Mouse (Mus musculus): ENCODE results near the gene D230025D16Rik. TPM values are rescaled to one million over a fixed set of nuclear protein-coding genes. Genes with fewer than 3 reads are reported as not detected.
A peak's percentile ranks its signal among the peaks of the same experiment; 100 is the strongest.

Gene D230025D16Rik
- polyA plus RNA-seq, 1 experiment from 2014 or later: 35.7 TPM

- no peak overlapping the region for H3K4me3 ChIP-seq (replicated peaks; ENCODE audit: low read length)
- H3K4me1 ChIP-seq (replicated peaks; ENCODE audit: control insufficient read depth, insufficient read depth, low read length): peaks cover 26% of the 10 kb centered on the region
- no peak overlapping the region for H3K9ac ChIP-seq (replicated peaks; ENCODE audit: low read depth, low read length)
- ATAC-seq: no peak
- peaks cover 72% of the 10 kb centered on the region for H3K27me3 ChIP-seq (replicated peaks; ENCODE audit: control insufficient read depth, insufficient read depth, low read length)
- no peaks in the 10 kb centered on the region for H3K9me3 ChIP-seq (ENCODE audit: control insufficient read depth, low read length)
- 0 out of 2 replicates have a peak, but pooled peaks cover 3% of the 10 kb centered on the region for H3K36me3 ChIP-seq (ENCODE audit: control insufficient read depth, insufficient read depth)
- WGBS: 5% methylated on average over 10 of the region's 11 CpGs
- H3K27ac ChIP-seq (ENCODE audit: low read length): no peak overlapping the region
- H3K4me2 ChIP-seq (ENCODE audit: low read length): no peak overlapping the region; the same call in 1 of the 2 replicates
Observed at GRCm38 (mm10) chr8:105275387-105275786, 50.4 kb downstream of the D230025D16Rik start.

- Histone ChIP-seq H3K9ac (replicated peaks; ENCODE audit: low read depth, low read length) (peak within 1 kb of the TSS; percentile 59), H3K4me2 (ENCODE audit: low read length) (peak within 1 kb of the TSS; percentile 86), H3K27me3 (replicated peaks; ENCODE audit: control insufficient read depth, insufficient read depth, low read length) (peaks cover 67% of the 10 kb centered on the region), H3K36me3 (ENCODE audit: control insufficient read depth, insufficient read depth) (0 out of 2 replicates have a peak, but pooled peaks cover 3% of the 10 kb centered on the region), H3K9me3 (ENCODE audit: control insufficient read depth, low read length) (no peaks in the 10 kb centered on the region), H3K4me3 (replicated peaks; ENCODE audit: low read length) (peak within 1 kb of the TSS; percentile 46), H3K27ac (ENCODE audit: low read length) (no peak within 1 kb of the TSS), H3K4me1 (replicated peaks; ENCODE audit: control insufficient read depth, insufficient read depth, low read length) (peaks cover 22% of the 10 kb centered on the region)
- 4% methylated on average over 10 of the region's 10 CpGs for WGBS
- ATAC-seq: no peak
Observed at GRCm38 (mm10) chr8:105275840-105276239, 50.9 kb downstream of the D230025D16Rik start, which contains the start of gene Nol3. TSS of gene Nol3 (plus strand) at chr8:105276140.

- ATAC-seq: peak; percentile 56
Observed at GRCm38 (mm10) chr8:105276292-105277120, 51.6 kb downstream of the D230025D16Rik start.

GRCm38 (mm10) chr8:105278911-105279334 lies 54.0 kb downstream of the D230025D16Rik start:
- ATAC-seq: peak; percentile 61
- Histone ChIP-seq H3K27me3 (replicated peaks; ENCODE audit: control insufficient read depth, insufficient read depth, low read length) (peaks cover 41% of the 10 kb centered on the region), H3K4me2 (ENCODE audit: low read length) (peak overlapping the region; percentile 52), H3K4me3 (replicated peaks; ENCODE audit: low read length) (peak overlapping the region; percentile 15), H3K9ac (replicated peaks; ENCODE audit: low read depth, low read length) (no peak overlapping the region; the same call in 1 of the 2 replicates), H3K27ac (ENCODE audit: low read length) (no peak overlapping the region), H3K36me3 (ENCODE audit: control insufficient read depth, insufficient read depth) (peaks cover 10% of the 10 kb centered on the region; the same call in 1 of the 2 replicates), H3K4me1 (replicated peaks; ENCODE audit: control insufficient read depth, insufficient read depth, low read length) (peaks cover 21% of the 10 kb centered on the region), H3K9me3 (ENCODE audit: control insufficient read depth, low read length) (no peaks in the 10 kb centered on the region)
- WGBS: under 1% methylated on average over 24 of the region's 28 CpGs

More at GRCm38 (mm10) chr8:105276292-105277120, 51.6 kb downstream of the D230025D16Rik start:
- Histone ChIP-seq H3K27me3 (replicated peaks; ENCODE audit: control insufficient read depth, insufficient read depth, low read length) (peaks cover 61% of the 10 kb centered on the region), H3K9ac (replicated peaks; ENCODE audit: low read depth, low read length) (peak overlapping the region; percentile 59), H3K4me1 (replicated peaks; ENCODE audit: control insufficient read depth, insufficient read depth, low read length) (peaks cover 21% of the 10 kb centered on the region), H3K9me3 (ENCODE audit: control insufficient read depth, low read length) (no peaks in the 10 kb centered on the region), H3K4me3 (replicated peaks; ENCODE audit: low read length) (peak overlapping the region; percentile 46), H3K4me2 (ENCODE audit: low read length) (peak overlapping the region; percentile 86), H3K36me3 (ENCODE audit: control insufficient read depth, insufficient read depth) (0 out of 2 replicates have a peak, but pooled peaks cover 3% of the 10 kb centered on the region), H3K27ac (ENCODE audit: low read length) (no peak overlapping the region)
- WGBS: 2% methylated on average over 23 of the region's 30 CpGs

GRCm38 (mm10) chr8:105280567-105280966 lies 55.6 kb downstream of the D230025D16Rik start:
- H3K9me3 ChIP-seq (ENCODE audit: control insufficient read depth, low read length): no peaks in the 10 kb centered on the region
- H3K27ac ChIP-seq (ENCODE audit: low read length): no peak overlapping the region
- no peak overlapping the region for H3K9ac ChIP-seq (replicated peaks; ENCODE audit: low read depth, low read length)
- H3K27me3 ChIP-seq (replicated peaks; ENCODE audit: control insufficient read depth, insufficient read depth, low read length): peaks cover 28% of the 10 kb centered on the region
- no peak overlapping the region for H3K4me3 ChIP-seq (replicated peaks; ENCODE audit: low read length)
- peaks cover 23% of the 10 kb centered on the region for H3K4me1 ChIP-seq (replicated peaks; ENCODE audit: control insufficient read depth, insufficient read depth, low read length)
- ATAC-seq: no peak
- H3K36me3 ChIP-seq (ENCODE audit: control insufficient read depth, insufficient read depth): peaks cover 10% of the 10 kb centered on the region; the same call in 1 of the 2 replicates
- WGBS: 73% methylated on average over 3 of the region's 3 CpGs
- H3K4me2 ChIP-seq (ENCODE audit: low read length): no peak overlapping the region

- H3K4me1 ChIP-seq (replicated peaks; ENCODE audit: control insufficient read depth, insufficient read depth, low read length): peaks cover 26% of the 10 kb centered on the region
- no peak for ATAC-seq
- peaks cover 18% of the 10 kb centered on the region for H3K27me3 ChIP-seq (replicated peaks; ENCODE audit: control insufficient read depth, insufficient read depth, low read length)
- no peak overlapping the region for H3K4me3 ChIP-seq (replicated peaks; ENCODE audit: low read length)
- 91% methylated on average over 12 of the region's 12 CpGs for WGBS
- H3K27ac ChIP-seq (ENCODE audit: low read length): no peak overlapping the region
- no peak overlapping the region for H3K4me2 ChIP-seq (ENCODE audit: low read length)
- H3K36me3 ChIP-seq (ENCODE audit: control insufficient read depth, insufficient read depth): peaks cover 10% of the 10 kb centered on the region; the same call in 1 of the 2 replicates
- no peak overlapping the region for H3K9ac ChIP-seq (replicated peaks; ENCODE audit: low read depth, low read length)
- no peaks in the 10 kb centered on the region for H3K9me3 ChIP-seq (ENCODE audit: control insufficient read depth, low read length)
Observed at GRCm38 (mm10) chr8:105281821-105282220, 56.9 kb downstream of the D230025D16Rik start.

GRCm38 (mm10) chr8:105282239-105282638 lies 57.3 kb downstream of the D230025D16Rik start:
- 97% methylated on average over 4 of the region's 4 CpGs for WGBS
- Histone ChIP-seq H3K36me3 (ENCODE audit: control insufficient read depth, insufficient read depth) (peaks cover 10% of the 10 kb centered on the region; the same call in 1 of the 2 replicates), H3K9me3 (ENCODE audit: control insufficient read depth, low read length) (no peaks in the 10 kb centered on the region), H3K27me3 (replicated peaks; ENCODE audit: control insufficient read depth, insufficient read depth, low read length) (peaks cover 14% of the 10 kb centered on the region), H3K4me3 (replicated peaks; ENCODE audit: low read length) (no peak overlapping the region), H3K27ac (ENCODE audit: low read length) (no peak overlapping the region), H3K4me2 (ENCODE audit: low read length) (no peak overlapping the region), H3K4me1 (replicated peaks; ENCODE audit: control insufficient read depth, insufficient read depth, low read length) (peaks cover 30% of the 10 kb centered on the region), H3K9ac (replicated peaks; ENCODE audit: low read depth, low read length) (no peak overlapping the region)
- ATAC-seq: no peak

GRCm38 (mm10) chr8:105283074-105283473 lies 58.1 kb downstream of the D230025D16Rik start:
- peaks cover 10% of the 10 kb centered on the region; the same call in 1 of the 2 replicates for H3K36me3 ChIP-seq (ENCODE audit: control insufficient read depth, insufficient read depth)
- H3K4me3 ChIP-seq (replicated peaks; ENCODE audit: low read length): no peak overlapping the region
- H3K9ac ChIP-seq (replicated peaks; ENCODE audit: low read depth, low read length): no peak overlapping the region
- peaks cover 38% of the 10 kb centered on the region for H3K4me1 ChIP-seq (replicated peaks; ENCODE audit: control insufficient read depth, insufficient read depth, low read length)
- no peak overlapping the region for H3K4me2 ChIP-seq (ENCODE audit: low read length)
- H3K27ac ChIP-seq (ENCODE audit: low read length): no peak overlapping the region
- 19% methylated on average over 23 of the region's 23 CpGs for WGBS
- H3K27me3 ChIP-seq (replicated peaks; ENCODE audit: control insufficient read depth, insufficient read depth, low read length): peaks cover 7% of the 10 kb centered on the region
- H3K9me3 ChIP-seq (ENCODE audit: control insufficient read depth, low read length): no peaks in the 10 kb centered on the region
- 0 out of 2 replicates have a peak, but pooled peaks have one; percentile 8 for ATAC-seq

- H3K27ac ChIP-seq (ENCODE audit: low read length): no peak overlapping the region
- H3K9me3 ChIP-seq (ENCODE audit: control insufficient read depth, low read length): no peaks in the 10 kb centered on the region
- H3K4me1 ChIP-seq (replicated peaks; ENCODE audit: control insufficient read depth, insufficient read depth, low read length): peaks cover 46% of the 10 kb centered on the region
- WGBS: 46% methylated on average over 12 of the region's 12 CpGs
- H3K9ac ChIP-seq (replicated peaks; ENCODE audit: low read depth, low read length): no peak overlapping the region
- H3K27me3 ChIP-seq (replicated peaks; ENCODE audit: control insufficient read depth, insufficient read depth, low read length): no peaks in the 10 kb centered on the region
- no peak for ATAC-seq
- H3K36me3 ChIP-seq (ENCODE audit: control insufficient read depth, insufficient read depth): peaks cover 8% of the 10 kb centered on the region; the same call in 1 of the 2 replicates
- no peak overlapping the region for H3K4me3 ChIP-seq (replicated peaks; ENCODE audit: low read length)
- no peak overlapping the region for H3K4me2 ChIP-seq (ENCODE audit: low read length)
Observed at GRCm38 (mm10) chr8:105285514-105285913, 60.6 kb downstream of the D230025D16Rik start.
